Mouse (Mus musculus): Measurements from ENCODE around the gene Osbpl3.
A peak's percentile ranks its signal among the peaks of the same experiment; 100 is the strongest.

Osbpl3 gene

GRCm38 (mm10) chr6:50403524-50403923, 52.5 kb downstream of the Osbpl3 start:
- DNase-seq (ENCODE audit: low spot score in 2 of 2): no peak

DNA sequence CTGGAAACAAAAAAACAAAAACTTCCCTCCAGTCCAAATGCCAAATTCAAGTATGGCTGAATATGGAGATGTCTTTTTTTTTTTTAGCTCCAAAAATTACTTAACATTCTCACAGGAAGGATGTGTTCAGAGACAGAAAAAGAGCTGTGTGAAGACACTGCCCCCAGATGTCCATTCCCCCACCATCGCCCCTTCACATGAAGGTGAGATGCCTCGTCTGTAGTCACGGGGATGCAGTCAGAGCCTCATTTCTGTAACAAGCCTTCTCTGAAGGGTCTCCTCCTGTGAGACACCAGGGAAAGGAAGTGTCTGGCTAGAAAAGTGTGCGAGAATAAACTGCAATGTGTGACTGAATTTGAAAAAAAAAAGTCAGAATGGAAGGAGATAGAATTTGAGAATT, 53.1 kb downstream of the Osbpl3 start:
- no peak for DNase-seq (ENCODE audit: low spot score in 2 of 2)

GRCm38 (mm10) chr6:50400234-50400633, 55.8 kb downstream of the Osbpl3 start:
- DNase-seq (ENCODE audit: low spot score in 2 of 2): no peak

DNA sequence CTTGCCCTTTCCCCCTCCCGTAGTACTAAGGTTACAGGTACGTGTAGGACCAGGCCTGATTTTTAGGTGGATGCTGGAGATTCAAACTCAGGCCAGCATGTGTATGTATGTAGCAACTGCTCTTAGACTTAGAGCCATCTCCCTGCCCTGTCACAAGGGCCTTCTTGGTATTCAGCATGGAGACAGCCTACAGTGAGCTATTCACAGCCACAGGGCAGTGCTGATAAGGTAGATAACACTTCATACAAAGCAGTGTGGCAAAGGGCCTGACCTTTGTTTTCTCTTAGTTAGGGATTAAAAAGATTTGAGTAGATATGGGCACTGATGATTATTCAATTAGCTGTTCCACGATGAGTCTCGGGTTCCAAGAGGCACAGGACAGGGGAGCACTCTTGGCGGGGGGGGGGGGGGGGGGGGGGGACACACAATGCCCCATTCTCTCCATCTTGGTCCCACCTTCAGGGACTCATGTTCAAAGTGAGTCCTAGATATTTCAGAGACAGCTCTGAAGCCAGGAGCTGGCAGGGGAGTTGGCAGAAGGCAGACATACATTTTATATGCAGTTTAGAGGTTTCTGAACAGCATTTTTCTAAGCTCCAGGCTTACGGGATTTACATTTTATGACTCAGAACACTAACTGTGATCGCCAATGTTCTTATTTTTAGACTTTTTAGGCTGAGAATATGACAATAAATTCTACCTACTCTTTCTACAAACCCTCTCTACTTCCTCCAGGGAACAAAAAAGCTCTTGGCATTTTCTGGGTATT, 56.4 kb downstream of the Osbpl3 start:
- DNase-seq (ENCODE audit: low spot score in 2 of 2): no peak

DNA sequence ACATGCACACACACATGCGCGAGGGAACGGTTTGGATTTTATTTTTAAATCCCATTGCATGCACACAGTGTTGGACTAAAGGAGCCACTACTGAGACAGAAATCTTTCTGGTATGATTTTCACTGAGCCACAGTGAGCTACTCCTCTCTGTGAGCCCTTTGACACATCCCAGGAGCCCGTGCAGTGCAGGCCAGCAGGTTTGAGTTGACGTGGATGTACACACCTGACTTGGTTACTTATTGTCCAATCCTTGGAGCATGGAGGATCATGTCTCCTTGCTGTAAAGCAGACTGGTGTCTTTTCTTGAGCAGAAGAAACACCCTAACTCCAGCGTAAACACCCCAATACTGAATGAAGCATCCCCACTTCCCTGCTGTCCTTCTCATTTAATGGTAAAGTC, 57.7 kb downstream of the Osbpl3 start:
- no peak for DNase-seq (ENCODE audit: low spot score in 2 of 2)

- no peak for DNase-seq (ENCODE audit: low spot score in 2 of 2)
Measured at GRCm38 (mm10) chr6:50397116-50397515, 58.9 kb downstream of the Osbpl3 start.

GRCm38 (mm10) chr6:50395641-50396312, 60.2 kb downstream of the Osbpl3 start:
- no peak for DNase-seq (ENCODE audit: low spot score in 2 of 2)

DNA sequence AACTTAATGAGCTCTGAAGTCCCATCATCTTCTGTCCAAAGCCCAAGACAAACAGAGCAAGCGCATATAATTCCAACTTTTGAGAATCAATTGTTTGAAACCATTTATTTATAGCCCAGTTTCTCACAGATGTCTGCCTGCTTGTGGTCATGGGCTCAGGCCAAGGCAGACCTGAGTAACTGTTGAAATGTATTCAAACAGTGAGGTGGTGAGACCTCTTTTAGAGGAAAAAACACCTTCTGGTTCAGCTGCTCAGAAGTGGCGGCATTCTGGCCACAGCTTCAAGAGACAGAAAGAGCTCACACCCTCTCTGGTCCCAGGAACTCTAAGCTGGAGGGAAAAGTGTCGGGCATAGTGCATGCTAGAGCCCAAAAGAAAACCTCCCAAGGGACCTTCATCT, 61.6 kb downstream of the Osbpl3 start:
- DNase-seq (ENCODE audit: low spot score in 2 of 2): peak; percentile 43 to 57

DNA sequence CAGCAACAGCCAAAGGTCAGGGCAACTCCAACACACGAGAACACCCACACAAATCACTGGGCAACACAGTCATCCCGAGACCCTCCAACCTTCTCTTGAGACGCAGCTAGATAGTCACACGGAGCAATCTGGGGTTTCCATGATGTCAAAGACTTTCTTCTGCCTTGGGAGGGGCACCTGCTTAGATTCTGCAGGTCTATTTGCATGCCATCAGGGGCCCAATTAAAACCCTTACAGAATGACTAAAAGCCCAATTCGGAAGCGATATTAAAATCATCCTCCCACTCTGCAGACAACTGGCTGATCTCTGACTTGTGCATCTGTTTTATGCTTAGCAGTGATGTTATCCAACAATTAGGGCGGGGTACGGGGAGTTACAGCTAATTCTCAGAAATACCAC, 62.0 kb downstream of the Osbpl3 start:
- peak in 1 of 2 experiments; percentile 73 for DNase-seq (ENCODE audit: low spot score in 2 of 2)

- DNase-seq (ENCODE audit: low spot score in 2 of 2): no peak
Measured at GRCm38 (mm10) chr6:50391951-50392350, 64.0 kb downstream of the Osbpl3 start.

- DNase-seq (ENCODE audit: low spot score in 2 of 2): peak; percentile 49 to 76
Measured at GRCm38 (mm10) chr6:50390313-50390712, 65.7 kb downstream of the Osbpl3 start.

DNA sequence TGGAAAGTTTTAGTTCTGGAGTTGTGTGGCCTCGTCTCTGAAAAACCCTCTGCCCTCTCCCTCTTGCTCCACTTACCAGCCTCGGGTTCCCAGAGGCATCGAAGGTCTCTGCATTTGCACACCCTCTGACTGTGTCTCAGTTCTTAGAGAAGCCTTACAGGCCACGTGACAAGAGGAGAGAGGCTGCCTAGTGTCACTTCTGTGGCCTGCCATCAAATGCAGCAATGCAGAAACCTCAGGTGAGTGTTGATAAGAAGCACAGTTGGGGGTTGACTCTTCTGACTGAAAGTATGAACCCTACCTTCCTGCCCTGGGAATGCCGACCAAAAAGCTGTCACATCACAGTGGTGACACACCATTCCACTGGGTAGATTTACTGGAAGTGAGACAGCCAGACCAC, 68.4 kb downstream of the Osbpl3 start:
- peak; percentile 41 to 51 for DNase-seq (ENCODE audit: low spot score in 2 of 2)

- DNase-seq (ENCODE audit: low spot score in 2 of 2): no peak
Measured at GRCm38 (mm10) chr6:50386497-50386896, 69.5 kb downstream of the Osbpl3 start.

DNA sequence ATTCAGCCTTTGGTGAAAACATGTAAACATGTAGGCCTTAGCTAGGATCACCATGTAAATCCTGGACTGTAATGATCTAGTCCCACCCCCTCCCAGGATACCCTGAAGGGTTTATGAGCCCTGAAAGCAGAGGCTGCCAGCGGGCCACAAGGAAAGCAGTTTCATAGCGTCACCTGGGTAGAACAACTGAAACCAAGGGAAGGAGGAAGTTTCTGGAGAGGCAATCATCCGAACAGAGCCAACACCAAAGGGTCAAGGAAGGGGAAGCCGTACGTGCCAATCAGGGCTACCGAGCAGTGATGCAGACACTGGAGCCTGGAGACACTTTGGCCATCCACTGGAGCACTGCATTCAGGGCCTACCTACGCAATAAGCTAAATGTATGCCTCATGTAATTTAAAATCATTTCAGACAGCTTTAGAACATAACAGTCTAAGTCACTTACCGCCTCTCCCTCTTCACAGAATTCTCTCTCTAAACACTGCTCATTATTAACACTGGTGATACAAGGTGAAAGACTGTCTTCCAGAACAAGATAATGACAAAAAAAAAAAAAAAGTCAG, 70.5 kb downstream of the Osbpl3 start:
- DNase-seq (ENCODE audit: low spot score in 2 of 2): no peak

- no peak for DNase-seq (ENCODE audit: low spot score in 2 of 2)
Measured at GRCm38 (mm10) chr6:50382711-50383110, 73.3 kb downstream of the Osbpl3 start.

DNA sequence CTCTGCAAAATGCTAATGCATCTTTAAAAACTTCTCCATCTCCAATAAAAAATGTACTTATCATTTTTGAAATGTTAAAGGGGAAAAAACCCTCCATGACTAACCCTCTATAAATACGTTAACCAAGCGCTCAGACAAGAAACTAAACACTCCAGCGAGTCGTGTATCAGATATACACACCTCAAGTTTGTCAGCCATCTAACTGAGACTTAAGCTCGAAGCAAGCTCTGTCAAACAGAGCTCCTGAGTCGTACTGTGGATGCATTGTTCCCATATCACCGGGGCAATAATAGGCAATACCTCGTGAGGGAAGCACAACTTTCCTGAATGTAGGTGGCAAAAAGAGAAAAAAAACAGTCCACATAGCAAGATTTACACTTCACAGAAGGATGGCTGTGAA, 73.8 kb downstream of the Osbpl3 start:
- no peak for DNase-seq (ENCODE audit: low spot score in 2 of 2)

DNA sequence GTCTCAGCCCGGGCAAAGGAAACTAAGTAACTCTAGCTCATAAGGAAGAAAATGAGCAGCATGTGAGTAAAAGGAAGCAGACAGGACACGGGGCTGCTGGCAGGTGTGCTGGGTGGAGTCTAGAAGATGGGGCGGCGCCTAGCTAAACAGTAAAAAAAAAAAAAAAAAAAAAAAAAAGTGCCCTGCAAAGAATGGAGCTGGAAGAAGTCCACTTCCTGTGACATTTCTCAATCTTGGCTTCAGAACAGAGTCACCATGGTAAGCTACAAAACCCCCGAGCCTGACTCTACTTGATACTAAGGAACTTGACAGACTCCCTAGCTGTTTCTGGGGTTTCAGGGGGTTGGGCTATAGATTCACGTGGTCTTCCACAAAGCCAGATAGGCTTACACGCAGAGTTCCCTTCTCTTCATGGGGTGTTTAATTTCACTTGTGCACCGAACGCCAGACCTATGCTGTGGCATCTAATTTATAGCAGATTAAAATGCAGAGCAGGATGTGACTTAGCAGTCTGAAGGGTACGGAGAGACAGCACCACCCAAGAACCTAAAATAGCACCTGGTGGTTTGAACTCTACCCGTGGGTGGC, 74.4 kb downstream of the Osbpl3 start:
- DNase-seq (ENCODE audit: low spot score in 2 of 2): peak; percentile 57 to 67

GRCm38 (mm10) chr6:50379740-50380139, 76.3 kb downstream of the Osbpl3 start:
- DNase-seq (ENCODE audit: low spot score in 2 of 2): no peak

DNA sequence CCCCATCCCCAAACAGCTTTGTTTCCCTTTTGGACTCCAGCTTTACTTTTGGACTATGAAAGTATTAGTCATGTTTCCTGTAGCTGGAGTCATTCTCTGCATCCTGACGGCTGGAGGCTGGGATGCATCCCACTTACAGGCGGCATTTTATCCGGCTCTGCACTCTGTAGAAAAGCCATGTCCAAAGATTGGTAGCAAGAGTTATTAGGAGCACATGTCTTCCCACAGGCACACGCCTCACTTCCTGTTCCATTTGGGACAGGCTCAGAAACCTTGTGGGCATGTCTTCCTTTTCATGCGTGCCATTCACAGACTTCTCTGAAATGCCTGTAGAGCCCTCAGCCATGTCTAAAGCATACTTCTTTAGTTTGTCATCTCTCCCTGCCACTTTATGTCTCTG, 76.9 kb downstream of the Osbpl3 start:
- DNase-seq (ENCODE audit: low spot score in 2 of 2): no peak

GRCm38 (mm10) chr6:50377742-50378720, 78.0 kb downstream of the Osbpl3 start:
- DNase-seq (ENCODE audit: low spot score in 2 of 2): peak; percentile 53 to 69

GRCm38 (mm10) chr6:50376684-50377083, 79.3 kb downstream of the Osbpl3 start:
- DNase-seq (ENCODE audit: low spot score in 2 of 2): no peak

Measured in natural killer cell, adult 2 months (primary cell).